Mouse (Mus musculus) adrenal gland, postnatal 14 days (tissue): ENCODE results near the gene Izumo4. TPM values are rescaled to one million over a fixed set of nuclear protein-coding genes. Genes with fewer than 3 reads are reported as not detected.

ENCODE experiments used
- DNase-seq: peaks from one replicate; pipeline ENCODE4 v3.0.0; 2021; ENCODE audit warnings: mixed read lengths
- total RNA-seq: library from RNA; stranded (reverse); gene quantifications from 2 replicates; pipeline ENCODE4 v1.2.3, GENCODE M21; 2021

Gene Izumo4
- total RNA-seq, 1 experiment from 2014 or later, result 12.6 TPM

DNA sequence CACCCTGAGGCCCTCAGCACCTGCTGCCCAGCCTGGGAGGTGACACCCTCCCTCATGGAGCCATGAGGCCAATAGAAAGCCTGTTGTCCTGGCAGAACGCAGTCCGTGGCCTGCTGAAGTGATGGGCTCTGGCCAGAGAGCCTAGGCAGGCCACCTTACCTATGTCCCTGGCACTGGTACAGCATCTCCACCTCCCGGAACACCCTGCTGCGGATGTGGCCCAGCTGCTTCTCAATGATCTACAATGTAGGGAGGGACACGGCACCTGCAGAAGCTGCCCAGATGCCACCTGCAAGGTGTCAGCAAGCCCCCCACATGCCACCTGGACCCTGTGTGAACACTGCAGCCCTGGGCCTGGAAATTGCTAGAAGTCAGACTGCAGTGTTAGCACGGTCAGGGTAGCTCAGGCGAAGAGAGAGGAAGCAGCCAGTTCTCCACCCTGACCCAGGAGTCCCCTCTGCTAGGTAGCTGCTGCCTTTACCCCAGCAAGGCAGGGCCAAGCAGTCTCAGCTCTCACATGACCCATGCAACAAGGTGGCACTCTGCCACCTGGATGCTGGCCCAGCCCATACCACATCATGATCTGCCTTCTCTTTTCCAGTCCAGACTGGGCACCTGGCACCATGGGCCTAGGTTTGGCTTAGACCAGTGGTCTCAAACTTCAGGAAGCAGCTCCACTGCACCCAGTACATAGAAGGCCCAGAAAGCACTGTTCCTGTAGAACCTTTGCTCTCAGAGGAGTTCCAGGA is 32.1 kb upstream of the Izumo4 start:
- DNase-seq, result peak; percentile 81

- DNase-seq, result peak; percentile 48
Observed at GRCm38 (mm10) chr10:80670531-80670930, 31.5 kb upstream of the Izumo4 start.

GRCm38 (mm10) chr10:80671251-80671650 is 30.7 kb upstream of the Izumo4 start:
- DNase-seq, result no peak

DNA sequence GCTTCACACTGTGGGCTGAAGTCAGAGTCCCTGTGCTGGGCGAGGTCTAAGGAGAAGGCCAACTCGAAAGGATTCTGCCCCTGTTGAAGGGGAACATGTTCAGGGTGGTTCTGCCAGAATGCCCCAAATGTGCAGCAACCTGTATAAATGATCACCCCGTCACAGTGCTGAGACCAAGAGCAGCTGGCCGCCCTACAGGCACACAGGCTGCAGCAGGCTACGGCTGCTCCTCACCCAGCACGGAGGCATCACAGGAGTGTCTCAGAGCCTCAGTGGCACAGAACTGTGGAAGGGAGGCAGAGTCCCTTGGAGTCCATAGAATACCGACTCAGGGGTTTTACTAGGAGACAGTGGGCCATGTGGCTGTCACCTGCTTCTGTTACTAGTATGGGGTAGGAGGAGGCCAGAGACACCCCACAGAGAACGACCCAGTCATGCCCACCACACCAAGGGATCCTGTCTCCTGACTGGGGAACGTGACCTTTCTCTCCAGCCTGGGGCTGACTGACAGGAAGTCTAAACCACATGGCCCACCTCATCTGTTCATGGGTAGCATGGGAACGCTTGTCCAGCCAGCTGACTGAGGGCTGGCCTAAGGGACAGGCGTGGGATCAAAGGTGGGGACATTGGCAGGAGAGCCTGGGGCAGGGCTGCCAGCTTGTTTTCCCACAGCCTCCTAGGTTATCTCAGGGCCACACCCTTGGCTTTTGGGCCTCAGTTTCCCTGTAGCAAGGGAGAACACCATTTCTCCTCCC is 29.9 kb upstream of the Izumo4 start:
- no peak for DNase-seq

DNA sequence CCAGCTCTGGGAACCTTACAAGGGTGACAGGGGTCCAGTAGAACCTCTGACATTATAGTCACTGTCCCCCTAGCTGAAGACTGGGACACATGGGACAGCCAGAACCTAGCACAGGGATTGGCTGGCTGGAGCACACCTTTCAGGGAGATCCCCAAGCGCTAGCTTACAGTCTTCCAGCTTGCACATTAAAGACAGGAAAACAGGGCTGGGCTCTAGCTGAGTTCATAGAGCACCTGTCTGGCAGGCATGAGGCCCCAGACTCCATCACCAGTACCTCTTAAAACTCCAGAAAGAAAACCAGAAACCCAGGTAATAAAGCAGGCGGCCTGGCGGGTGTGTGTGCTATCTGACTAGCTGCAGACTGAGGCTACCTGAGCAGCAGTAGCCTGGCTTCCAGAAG is 28.3 kb upstream of the Izumo4 start:
- no peak for DNase-seq

DNA sequence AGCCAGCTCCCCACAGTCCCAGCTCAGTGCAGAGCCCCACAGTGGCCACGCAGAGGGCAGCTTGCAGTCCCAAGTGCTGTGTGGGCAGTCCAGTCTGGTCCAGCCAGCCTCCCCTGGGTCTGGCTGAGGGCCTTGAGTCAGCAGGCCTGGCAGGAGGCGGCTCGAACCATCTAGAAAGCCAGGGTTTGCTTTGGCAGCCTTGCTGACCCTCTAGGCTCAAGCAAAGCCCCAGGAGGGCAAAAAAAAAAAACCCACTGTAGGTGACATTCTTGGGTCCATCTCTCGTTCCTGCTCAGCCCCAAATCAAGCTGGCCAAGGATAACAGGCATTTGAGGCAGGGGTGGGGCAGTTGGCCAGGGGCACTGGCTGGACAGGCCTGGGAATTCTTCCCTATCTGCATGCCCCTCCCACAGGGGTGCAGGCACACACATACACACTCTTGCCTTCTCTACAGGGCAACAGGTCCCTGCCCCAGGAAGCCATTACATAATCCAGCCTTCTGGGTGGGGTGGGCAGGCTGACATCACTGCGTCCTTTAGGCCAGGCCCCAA is 27.7 kb upstream of the Izumo4 start:
- DNase-seq, result peak; percentile 74

- DNase-seq, result no peak
Observed at GRCm38 (mm10) chr10:80674851-80675404, 27.1 kb upstream of the Izumo4 start.

GRCm38 (mm10) chr10:80675405-80676197 is 26.4 kb upstream of the Izumo4 start:
- DNase-seq, result peak; percentile 43

DNA sequence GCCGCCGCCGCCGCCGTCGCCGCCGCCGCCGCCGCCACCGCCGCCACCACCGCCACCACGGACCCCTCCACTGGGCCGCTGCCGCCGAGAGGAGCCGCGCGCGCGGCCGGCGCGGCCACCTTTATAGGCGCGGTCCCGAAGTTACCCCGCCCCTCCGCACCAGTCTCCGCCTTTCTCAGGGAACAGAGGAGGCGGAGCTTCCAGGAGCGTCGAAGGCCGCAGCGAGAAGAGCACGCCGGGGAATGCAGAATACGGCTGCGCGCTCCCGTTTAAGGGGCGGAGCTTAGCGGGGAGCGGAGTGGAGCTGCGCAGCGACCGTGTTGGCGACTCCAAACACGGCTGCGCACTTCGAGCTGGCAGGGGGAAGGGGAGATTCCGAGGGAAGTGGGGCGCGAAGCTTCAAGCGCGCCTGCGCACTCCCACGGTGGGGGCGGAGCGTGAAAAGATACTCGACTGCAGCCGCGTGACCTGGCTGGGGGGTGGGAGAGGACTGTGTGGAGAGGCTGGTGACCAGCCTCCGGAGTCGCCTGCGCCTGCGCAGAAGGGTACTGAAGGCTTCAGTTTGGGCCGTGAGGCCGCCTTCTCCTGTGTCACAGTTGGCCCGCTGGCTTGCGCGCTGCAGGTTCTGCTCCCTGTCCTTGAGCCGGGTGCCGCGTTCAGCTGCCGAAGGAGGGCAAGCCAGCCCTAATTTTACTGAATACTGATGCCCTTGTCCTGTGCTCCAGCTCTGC is 25.6 kb upstream of the Izumo4 start:
- DNase-seq, result peak; percentile 100

DNA sequence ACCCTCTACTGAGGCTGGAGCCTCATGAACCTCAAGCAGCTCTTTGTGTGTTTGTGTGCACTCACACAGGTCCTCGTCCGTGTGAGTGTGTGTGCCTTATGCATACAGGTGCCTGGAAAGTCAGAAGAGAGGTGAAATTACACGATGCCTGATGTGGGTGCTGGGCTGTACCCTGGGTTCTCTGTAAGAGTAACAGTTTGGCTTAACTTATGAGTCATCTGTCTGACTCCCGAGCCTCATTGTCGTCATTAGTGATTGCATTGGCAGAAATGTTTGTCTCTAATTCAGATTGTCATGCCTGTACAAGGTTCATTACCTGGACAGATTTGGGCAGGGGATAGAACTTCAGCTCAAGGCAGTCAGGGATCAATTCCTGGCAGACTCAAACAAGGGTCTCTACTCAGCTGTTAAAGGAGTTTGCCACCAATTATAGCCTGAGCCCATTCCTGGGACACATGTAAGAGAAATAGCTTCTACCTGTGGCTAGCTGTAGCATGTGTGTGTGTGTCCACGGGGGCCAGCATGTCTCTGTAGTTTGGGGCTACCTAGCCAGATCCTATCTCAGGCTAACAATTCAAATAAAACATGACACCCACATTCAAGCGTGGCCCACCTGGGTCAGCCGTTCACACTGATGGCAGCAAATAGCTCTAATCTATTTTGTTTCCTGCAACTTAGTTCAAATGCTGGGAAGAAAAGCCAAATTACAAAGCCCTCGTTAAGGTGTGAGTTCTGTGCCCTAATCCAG is 24.7 kb upstream of the Izumo4 start:
- DNase-seq, result peak; percentile 58

- DNase-seq, result peak; percentile 98
Observed at GRCm38 (mm10) chr10:80677942-80678436, 24.0 kb upstream of the Izumo4 start, which contains the start of gene Mknk2. Mknk2 (minus strand) TSS chr10:80678112.

DNA sequence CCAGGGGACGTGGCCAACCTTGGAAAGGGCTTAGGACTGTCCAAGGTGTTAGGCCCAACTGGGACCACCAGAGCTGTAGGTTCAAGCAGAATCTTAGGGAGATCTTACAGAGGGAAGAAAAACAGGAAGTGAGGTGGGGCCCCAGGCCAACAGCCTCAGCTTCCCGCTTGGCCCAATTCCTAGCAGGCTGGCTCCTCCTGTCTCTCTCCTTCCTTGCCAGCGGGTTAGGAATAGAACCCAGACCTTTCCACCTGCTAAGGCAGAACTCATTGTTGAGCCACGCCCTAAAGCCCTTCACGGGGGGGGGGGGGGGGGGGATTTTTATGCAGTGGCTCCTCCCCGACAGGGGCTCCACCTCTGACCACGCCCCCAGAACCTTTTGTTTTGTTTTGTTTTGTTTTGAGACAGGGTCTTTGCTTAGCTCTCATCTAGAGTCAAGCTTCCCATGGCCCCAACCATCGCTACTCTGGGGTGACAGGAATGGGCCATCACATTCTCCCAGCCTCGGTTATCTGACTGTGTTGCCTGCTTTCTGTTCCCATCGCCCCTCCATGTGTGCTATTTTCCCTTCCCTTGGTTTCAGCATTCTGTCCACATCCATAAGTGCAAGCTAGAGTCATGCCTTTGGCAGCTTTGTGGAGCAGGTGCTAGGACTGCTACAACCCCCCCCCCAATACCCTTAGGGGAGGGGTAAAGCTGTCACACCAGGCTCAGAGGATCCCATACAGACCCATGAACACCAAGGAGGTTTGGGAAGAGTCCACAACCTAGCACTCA is 23.2 kb upstream of the Izumo4 start:
- DNase-seq, result peak; percentile 61

DNA sequence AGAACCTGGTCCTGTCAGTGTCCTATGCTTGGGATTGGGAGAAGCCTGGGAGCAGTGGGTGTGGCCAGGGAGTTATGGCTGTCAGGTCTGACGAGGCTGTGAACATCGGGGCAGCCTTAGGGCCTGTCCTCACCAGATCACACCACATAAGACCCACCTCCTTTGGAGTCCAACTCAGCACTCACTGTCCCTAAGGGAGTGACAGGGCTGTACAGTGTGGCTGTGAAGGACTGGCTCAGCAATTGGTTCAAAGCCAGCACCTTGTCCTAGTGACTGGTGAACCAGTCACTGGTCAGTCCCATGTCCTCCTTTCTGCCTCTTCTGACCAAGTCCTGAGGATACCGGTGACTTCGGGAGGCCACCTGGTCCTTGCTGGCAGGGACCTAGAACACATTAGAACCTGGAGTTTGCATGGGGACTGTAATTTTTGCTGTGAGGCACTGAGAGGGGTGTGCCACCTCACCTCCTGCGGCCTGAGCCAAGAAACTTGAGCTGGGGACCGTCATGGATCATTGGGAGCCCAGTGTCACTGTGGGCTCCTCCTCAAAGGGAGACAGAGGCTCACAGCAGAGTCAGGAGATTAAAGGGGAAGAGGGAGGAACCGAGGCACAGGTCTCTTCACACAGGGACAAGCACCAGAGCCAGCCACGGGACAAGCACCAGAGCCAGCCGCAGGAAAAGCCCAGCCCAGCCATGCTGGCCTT is 22.3 kb upstream of the Izumo4 start:
- DNase-seq, result peak; percentile 64

DNA sequence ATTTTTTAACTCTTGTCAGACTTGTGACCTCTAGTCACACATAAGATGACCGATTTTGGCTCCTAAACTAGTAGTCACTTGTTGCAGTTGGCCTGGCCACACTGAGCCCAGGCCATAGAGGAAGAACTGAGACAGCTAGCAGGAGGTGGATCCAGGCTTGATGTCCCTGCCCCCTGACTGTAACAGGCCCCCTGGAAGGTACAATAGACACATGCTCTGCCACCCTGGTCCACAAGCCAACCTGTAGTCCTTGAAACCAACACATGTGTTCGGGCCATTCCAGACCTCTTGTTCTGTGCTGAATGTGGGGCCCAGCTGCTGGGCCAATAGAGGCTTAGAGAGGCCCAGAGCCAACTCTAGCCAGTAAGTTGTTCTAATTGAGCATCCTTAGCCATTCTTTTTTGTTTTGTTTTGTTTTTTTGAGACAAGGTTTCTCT is 21.7 kb upstream of the Izumo4 start:
- DNase-seq, result no peak

DNA sequence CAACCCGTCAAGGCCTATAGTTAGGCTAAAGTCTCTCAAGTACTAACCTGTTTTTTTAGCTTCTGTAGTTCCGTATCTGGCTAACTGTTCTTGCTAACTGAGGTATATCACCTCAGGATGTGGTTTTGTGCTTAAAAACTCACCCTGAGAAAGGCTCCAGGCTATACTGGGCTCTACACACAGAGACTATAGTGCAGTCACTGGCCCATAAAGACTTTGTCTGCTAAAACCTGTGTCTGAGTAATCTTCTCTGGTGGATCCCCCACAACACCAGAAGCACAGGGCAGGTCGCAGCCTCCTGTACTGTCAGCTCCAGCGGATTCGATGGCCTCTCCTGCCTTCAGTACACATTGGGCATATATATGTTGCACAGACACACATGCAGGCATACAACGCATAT is 20.0 kb upstream of the Izumo4 start:
- DNase-seq, result no peak

GRCm38 (mm10) chr10:80683647-80684046 is 18.3 kb upstream of the Izumo4 start:
- DNase-seq, result no peak

DNA sequence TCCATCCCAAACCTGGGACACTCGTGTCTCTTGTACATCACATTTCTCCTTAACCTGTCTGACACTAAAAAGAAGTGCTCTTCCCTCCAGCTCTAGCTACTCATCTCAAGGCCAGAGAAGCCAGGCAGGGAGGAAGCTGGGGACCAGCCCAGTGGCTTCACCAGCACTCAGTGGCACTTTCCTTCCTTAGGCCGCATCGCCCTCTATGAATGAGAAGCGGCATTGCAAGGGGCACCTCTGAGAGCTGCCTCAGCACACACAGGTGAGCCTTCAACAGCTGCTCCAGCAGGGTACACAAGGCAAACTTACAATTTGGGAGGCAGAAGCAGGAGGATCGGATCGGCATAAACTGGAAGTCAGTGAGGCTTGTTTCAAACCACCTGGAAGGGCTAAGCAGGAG is 17.8 kb upstream of the Izumo4 start:
- DNase-seq, result peak; percentile 88

DNA sequence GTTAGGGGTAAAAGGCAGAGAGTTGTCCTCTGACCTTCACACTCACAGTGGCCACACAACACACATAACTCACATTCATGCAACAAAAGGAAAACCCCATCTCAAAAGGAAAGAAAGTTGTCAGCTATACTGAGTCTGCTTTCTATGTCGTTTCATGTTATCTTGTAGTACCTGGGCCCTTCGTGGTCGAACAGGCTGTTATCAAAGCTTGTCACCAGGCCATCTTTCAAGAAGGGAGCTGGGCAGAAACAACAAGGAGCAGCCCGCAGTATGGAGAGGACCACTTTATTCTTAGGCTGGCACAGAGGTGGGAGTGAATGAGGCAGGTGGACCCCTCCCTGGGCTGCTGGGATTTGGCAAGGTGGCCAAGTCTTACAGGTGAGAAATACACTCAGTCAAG is 17.0 kb upstream of the Izumo4 start:
- no peak for DNase-seq

- DNase-seq, result no peak
Observed at GRCm38 (mm10) chr10:80686617-80687016, 15.4 kb upstream of the Izumo4 start.
